Mouse (Mus musculus) thymus, adult 18-20 months (tissue): ENCODE measurements around the gene Abca1.

Experiments
- DNase-seq, 2 experiments: peaks; one replicate each; pipeline ENCODE4 v3.0.0; 2022; ENCODE audit warnings: mixed read lengths in 2 of 2

The Abca1 gene

DNA sequence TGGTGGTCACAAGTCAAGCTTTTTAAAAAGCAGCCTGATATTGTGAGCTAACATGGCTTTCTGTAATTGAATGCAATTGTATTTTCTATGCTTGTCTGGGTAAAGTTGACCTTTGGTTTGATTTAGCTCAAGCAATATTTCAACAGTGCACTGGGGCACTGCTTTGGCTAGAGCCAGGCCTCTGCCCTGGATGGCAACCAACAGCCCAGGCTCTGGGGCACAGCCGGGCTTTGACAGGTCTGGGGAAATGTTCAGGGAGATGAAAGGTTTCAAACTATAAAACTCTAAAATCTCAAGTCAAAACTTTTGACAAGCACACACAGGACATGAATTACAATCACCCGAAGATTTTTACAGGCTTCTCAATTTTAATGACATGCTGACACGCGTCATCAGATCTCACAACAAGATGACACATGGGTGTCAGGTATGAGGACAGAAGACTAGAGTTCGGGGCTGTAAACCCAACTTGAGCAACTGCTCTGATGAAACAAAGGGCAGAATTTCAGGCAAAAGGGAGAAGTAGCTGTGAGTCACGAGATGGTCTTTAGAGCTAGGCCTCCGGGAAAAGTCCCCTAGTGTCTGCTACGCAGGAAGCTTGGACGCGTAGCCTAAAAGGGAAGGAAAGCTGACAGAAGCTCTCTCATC lies 39.5 kb downstream of the Abca1 start:
- no peak for DNase-seq

DNA sequence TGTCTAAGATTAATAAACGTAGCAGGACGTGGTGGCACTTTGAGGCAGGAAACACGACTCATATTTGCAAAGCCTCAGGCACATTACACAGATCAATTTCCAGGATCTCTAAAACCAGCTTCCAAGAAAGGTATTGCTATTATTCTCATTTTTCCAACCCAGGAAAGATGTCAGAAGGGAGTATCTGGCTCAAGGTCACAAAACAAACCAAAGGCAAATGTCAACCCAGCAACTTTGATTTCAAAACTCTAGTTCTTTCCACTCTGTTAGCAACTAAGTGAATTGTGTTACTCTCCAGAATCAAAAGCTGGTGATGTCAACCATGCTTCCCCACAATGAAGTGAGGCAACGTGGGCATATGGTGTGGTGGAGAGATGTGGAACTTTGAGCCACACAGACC lies 41.1 kb downstream of the Abca1 start:
- DNase-seq, result no peak

DNA sequence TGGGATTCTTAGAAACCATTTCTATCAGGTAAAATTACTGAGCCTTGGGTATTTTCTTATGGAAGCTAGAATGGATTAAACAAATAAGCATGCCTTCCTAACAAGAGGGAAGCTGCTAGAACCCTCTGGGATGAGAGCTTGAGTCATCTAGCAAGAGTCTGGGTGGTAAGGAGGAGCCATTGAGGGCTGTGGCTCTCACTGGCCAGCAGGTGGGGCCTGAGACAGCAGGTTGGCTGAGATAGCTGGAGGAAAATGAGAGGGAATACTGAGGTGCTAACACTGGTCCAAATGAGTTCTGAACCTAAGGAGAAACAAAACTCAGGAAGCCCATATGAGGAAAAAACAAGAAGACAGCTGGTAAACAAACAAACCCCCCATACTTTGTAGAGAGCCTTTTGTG lies 42.1 kb downstream of the Abca1 start:
- no peak for DNase-seq

DNA sequence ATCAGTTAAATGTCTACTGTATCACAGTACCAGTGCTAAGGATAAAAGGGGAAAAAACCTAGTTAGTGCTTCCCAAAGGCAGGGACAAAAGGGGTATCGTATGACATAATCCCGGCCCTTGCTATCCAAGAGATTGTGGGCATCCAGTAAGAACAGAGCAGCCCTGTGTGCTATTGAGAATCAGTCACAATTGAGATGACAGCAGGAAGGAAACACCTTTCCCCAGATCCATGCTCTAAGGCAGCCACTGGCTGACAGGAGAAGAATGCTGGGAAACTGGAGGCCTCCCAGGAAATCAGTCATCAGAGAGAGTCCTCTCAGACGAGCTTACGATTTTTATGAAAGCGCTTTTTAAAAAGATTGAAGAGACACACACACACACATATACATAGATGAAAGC lies 42.6 kb downstream of the Abca1 start:
- DNase-seq, result no peak

DNA sequence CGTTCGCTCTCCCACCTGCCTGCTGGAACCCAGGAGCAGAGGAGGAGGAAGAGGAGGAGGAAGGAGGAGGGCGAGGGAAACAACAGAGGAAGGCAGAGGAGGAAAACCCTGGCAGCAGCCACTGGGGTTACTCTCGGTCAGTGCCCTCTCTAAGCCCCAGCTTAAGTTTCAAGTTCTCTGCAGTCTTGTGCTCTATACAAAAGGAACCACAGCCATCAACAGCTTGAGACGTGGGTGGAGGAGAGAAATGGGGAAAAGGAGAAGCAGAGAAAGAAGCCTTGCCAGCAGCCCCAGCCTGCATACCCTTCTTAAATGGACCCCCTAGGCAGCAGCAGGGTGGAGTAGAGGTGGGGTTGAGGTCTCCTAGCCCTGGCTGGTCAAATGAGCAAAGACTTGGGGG lies 43.8 kb downstream of the Abca1 start:
- no peak for DNase-seq

DNA sequence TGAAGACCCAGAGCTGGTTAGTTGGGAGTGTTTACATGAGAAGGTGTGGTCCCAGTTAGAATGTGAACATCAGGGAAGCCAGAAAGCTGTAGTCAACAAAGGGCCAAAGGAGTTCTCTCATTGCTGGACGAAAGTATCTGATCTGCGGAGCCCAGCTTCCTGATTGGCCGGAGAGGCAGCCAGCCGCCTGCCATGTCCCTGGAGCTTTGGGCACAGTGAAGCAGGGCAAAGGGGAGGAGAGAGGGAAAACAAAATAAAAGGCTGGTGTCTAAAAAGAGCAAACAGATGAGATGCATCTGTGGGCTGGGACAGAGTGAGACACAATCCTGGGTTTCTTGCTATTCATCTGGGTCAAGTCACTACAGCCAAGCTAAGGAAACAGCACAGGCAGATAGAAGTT lies 44.3 kb downstream of the Abca1 start:
- DNase-seq, result no peak

DNA sequence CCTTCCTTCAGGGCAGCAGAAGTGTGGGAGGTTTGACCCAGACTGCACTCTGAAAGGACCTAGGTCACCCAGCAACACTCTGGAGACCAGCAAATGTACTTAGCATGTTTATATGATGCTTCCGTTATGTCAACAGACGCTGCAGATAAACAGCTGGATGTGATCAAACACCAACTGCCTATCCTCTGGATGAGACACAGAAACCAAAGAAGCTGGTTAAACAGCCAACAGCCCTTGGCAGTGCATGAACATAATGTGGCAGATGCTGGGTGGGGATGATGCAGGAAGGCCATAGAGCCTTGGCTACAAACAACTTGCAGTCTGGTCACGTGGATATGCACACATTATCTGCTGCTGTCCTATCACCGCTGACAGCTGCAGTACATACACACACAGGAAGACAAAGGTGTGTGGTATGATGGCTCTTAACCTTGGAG lies 47.8 kb downstream of the Abca1 start:
- DNase-seq, result no peak

DNA sequence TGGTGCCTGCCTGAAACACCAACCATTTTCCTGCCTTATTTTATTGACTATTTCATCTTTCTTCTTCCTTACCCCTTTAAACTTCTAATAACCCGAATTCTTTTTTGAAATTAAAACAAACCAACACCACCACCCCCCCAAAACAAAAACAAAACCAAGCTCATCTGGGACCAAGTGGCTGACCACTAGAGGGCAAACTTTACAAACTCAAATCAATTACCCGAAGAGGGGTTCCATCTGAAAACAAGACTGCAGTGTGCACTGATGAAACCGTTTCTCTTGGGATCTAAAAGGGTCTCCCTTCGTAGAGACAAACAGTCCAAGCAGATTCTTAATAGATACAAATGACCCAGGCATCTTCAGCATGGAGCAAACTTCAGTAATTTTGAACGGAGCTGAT lies 49.3 kb downstream of the Abca1 start:
- DNase-seq, result no peak

DNA sequence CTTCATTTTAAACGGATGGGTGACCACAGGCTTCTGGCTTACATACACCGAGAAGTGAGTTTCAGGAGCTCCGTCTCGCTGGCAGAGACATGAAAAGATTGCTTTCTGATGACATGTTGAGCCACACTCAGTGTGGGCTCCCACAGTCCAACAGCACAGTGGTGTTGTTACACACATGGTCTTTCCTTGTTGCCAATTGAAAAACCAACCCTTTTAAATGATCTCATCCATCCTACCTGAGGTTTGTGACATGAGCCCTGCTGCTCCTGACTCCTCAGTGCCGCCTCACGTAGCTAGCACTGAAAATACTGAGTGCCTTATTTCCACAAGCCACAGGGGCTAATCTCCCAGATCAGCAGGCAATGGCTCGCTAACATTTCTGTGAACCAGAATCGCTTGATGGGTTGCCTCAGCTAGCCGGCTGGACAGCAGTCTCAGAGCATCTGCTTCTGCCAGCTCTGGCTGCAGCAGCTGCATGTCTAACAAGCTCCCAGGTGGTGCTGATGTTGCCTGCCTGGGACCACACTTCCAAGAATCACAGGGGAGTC lies 50.2 kb downstream of the Abca1 start:
- no peak for DNase-seq

DNA sequence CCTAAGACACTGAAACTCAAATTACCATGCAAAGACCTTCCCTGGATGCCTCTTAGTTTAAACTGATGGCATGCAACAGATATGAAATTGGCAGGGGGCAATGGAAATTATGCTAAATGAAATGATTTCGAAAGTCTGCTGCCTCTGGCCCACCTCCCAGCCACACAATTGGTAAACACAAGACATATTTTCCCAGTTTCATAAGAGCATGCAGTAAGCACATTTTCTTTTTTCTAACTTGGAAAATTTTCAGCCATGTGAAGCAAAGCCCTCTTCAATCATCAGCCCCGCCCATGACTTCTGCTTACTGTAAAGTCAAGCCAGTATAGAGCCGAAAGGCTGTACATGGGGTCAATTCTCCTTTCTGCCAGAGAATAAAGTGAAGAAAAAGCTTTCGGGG lies 51.5 kb downstream of the Abca1 start:
- DNase-seq, result no peak

DNA sequence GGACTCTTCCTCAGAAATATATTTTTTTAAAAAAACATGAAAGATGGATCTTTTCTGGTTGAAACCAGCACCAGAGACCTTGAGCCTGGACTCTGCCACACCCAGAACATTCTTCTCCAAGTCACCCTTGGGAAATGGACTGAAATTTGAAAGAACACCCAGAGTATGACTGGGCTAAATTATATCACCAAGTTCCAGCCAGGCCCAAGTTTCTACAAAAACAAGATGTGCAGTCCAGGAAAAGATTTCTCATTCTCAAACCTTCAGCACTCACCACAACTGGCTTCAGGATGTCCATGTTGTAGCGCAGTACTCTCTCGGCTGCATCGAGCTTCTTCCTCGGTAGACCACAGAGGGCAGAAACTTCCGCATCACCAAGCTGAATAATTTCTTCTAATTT lies 53.0 kb downstream of the Abca1 start:
- DNase-seq, result no peak

DNA sequence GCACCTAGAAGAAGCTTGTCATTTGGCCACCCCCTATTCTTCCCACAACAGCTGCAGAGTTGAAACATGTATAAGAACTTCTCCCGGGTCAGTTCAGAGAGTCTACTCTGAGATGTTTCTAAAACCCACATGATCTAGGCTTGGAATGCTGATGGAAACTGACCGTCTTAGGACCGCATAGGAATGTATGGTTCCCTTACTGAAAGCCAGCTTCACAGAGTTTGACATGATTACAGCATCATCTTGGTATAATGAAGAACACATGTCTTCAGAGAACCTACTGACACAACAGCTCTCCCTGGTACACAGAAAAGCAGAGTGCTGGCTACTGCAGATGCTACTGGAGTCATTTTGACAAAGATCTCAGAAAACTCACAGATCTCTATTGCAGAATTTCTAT lies 53.6 kb downstream of the Abca1 start:
- no peak for DNase-seq

DNA sequence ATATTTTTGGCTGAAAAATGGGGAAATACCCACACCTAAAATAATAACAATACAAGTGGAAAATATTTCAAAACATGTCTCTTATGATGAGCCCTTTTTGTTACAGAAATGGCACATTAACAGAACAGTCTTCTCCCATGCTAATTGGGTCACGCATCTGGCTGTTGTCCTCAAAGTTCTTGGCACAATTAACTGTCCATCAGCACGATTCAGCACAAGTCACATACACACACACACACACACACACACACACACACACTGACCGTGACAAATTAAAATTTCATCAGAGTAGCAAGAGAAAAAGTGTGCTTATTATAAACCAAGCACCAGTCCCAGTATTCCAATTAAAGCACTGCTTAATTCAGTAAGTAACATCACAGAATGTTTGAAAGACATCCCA lies 55.1 kb downstream of the Abca1 start:
- DNase-seq, result no peak

DNA sequence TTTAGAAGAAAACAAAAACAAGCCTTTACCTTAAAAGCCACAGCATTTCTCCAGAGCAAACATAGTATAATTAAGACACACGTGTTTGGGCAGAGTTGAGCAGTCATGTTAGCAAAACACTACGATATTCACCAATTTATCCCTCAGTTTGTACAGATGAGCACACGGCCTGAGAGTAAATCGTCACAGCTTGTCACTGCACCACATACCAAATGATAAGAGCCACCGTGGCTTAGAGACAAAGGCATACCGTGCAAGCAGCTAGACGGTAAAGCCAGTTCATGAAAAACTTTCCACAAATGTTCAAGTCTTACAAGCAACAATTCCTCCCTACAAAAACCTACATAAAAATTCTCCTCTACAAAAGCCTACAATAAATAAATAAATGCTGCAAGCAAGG lies 57.2 kb downstream of the Abca1 start:
- no peak for DNase-seq

DNA sequence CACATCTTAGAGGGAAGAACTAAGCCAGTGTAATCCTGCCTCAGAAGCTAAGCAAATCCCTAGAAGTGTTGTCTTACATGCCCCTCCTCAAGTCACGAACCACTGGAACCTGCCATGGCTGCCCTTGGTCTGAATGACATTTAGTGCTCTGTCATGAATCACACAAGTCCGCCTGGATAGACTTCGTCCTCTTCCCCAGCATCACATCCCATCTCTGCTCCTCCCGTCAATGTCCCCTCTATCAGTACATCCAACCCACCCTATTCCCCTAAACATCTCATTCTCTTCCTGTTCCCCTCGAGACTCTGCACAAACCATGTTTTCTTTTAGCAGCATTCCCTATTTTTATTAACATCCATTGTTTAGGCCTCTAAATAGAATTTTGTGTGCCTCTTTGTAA lies 58.4 kb downstream of the Abca1 start:
- DNase-seq, result no peak

DNA sequence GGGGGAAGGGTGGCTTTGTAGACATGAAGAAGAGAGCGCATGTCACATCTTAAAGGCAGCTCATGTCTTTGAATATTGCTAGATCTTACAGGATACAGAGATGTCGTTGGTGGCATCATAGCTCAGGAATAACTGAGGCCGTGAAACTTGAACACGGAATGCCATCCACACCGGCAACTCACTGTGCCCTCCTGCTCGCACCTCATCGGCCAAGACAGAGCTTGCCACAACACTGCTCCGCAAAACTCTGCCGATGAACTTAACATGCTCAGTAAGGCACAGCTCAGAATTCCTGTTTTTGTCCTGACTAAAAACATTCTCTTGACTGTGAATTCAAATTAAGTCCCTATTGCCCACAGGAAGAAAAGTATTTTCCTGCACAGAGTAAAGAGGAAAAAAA lies 59.2 kb downstream of the Abca1 start:
- no peak for DNase-seq

DNA sequence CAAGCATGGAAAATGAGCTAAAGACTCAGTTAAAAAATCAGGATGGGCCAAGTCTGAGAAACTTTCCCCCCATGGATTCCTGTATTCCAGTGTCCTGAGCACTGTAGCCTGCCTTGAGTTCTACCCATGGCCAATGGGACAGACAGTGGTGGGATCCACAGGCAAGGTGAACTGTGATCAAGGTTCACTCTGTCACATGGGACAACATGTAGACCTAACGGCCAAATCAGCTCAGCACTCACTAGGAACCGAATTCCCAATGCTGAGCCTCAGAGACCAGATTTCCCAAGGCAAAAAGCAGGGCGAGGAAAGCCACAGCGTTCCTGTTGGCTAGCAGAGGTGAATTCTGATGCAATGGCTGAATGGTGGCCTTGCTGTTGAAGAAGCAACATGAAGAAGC lies 64.8 kb downstream of the Abca1 start:
- no peak for DNase-seq

DNA sequence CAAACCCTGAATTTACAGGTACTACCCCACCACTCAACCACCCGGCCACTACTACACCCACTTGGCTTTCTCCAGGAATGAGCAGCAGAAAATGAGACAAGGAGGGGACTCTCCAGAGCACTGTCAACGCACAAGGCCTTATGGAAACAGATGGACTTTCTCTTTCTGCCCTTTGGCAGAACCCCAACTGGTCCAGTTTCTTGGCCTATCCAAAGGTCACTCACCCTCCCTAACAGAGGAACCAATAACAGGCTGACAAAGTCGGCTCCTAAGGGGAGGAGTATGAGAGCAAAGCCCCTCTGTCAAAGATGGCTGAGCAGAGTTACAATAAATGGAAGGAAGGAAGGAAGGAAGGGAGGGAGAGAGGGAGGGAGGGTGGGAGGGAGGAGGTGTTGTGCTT lies 65.4 kb downstream of the Abca1 start:
- no peak for DNase-seq

DNA sequence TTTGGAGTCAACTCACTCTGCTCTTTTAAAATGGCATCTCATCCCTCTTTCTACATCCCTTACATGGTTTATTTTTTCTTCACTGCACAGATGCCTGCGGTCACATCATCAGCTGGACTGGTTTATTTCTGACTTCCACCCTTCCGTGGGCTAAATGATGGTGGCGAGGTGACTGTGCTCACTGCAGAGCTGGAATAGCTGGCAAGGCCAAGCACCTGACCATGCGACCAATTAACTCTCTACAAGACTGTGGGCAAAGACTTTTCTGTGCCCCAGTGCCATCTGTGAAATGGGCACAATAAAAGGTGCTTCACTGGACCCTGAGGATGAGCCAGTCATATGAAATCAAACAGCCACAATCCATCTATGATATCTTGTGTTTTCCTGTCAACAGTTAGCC lies 66.1 kb downstream of the Abca1 start:
- DNase-seq, result no peak

DNA sequence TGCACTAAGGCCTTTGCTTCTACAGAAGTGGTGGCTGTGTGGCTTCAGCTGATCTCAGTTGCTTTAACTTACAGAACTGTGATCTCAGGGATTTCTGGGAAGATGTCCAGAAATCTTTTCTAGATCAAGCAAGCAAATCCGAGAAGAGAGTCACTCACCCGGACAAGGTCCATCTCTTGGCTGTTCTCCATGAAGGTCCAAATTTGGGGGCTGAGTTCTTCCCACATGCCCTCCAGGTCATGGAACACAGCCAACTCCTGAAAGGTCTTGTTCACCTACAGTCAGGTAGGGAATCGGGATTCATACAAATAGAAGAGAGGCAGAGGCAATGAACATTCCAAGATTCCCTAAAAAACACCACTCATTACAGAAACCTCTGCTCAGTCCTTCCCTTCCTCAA lies 70.1 kb downstream of the Abca1 start:
- DNase-seq, result no peak

DNA sequence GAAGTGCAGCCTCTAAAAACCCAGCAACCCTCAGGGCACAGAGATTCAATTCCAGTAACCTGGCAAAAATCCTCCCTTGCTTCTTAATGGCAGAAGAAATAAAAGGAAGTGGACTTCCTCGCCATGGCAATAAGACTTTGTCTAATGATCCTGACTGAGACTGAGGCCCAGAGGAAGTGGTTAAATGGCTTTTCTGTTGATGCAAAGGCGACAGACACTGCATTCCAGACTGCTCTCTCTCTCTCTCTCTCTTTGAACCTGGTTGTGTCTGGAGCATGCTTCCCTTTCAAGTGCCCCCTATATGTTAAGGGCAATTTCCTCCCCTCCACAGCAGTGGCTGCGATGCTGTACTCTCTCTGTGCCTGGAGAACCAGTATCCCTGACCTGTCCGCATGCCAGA lies 70.7 kb downstream of the Abca1 start:
- DNase-seq, result no peak

DNA sequence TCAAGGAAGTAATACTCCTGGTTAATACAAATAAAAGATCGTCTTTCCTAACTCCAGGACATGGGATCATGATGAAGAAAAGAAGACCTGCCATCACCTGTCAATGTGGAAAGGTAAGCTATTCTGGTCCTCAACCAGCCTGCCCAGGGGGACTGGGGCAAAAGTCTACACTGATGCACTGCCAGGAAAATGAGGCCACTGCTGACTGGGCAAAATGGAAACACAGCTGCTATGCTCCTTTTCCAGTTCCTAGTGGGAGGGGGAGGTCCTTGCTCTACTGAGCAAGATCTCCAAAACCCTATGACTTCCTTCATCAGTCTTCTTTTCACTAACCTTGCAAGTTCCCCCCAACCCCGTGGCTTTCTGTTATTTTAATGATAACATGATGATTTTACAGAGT lies 73.1 kb downstream of the Abca1 start:
- DNase-seq, result no peak

DNA sequence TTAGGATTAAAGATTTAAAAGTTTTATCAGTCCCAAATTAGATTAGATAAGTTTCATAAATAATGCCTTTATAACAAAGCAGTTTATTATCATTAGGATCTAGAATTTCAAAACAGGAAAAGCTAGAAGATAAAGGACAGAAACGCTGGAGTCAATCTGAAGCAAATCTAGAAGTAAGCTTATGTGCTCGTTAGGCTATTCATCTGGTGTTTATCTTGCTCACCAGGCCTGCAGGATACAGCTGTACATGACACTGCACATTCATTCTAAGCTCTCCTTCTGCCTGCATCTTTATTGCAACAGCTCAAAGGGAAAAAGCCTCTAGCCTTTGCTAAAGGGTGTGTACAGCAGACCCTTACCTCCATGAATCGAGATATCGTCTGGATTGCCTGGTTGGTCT lies 74.1 kb downstream of the Abca1 start:
- no peak for DNase-seq

DNA sequence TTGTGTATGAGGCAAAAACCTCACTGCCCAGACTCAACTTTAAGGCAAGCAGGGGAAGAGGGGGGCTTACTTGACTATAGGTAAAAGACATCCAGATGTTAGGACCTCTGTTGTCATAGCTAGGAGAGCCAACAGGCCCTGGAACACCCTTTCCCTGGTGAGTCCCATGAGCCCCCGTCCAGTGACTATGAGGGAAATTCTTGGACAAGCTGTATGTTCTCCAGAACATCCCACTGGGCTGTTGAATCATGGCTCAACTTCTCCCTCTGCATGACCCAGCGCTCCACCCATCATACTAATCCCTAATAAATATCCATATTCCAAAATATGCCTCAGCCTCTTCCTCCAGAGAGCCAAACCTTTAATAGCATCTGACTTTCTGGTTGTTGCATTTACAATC lies 76.6 kb downstream of the Abca1 start:
- no peak for DNase-seq

DNA sequence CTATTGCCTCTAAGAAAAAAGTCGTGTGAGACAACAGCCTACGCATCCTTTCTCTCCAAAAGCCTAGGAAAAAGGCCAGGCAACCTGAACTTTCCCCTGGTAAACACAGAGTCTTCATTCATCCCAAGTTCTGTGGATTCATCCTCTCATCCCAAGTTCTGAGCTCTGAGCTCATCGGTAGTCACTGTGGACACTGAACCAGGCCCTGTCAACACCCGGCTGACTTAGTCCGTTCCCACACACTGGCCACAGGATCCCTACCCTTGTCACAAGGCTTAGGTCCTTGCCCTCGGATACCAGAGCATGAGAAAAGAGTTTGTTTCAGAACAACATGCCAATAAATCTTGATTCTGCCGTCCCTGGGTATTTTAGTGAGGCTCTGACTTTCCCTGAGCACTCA lies 77.2 kb downstream of the Abca1 start:
- DNase-seq, result no peak

DNA sequence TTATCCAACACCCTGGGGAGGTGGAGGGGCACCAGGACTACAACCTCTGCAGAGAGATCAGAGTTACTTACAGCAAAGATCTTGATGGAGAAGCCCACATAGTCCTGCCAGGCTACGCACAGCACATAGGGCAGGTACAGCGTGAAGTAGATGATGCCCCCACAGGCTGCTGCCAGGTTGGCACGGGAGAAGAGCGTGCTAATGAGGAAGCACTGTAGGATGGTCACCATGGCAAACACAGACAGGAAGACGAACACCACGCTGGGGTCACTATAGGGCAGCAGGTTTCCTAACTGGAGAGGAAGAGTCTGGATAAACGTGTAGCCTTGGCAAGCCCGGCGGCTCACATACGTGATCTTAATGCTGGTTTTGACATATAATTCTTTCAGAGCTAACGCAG lies 77.8 kb downstream of the Abca1 start:
- DNase-seq, result no peak
